Comparison of ENCODE assay signal across 27 mouse cellular contexts in genomic region chr1:128835510-128835909, GRCm38 (mm10).
"Had no signal": no experiment of that assay in that cellular context is flagged by ENCODE, and none has a peak within 500 bp of the region (broad histone marks: within the 10 kb centered on the region; RNA-seq: fewer than 3 reads in every experiment).

No protein-coding gene starts in this region.

- ATAC-seq: hindbrain, embryonic 16.5 days; inflammation-experienced regulatory T-cells, adult 6 months; intestine, embryonic 15.5 days; intestine, postnatal 0 days had no signal

- H3K4me2 ChIP-seq: heart, embryonic 13.5 days; heart, embryonic 15.5 days; hindbrain, embryonic 12.5 days; hindbrain, embryonic 14.5 days; intestine, embryonic 15.5 days; limb, embryonic 12.5 days; liver, embryonic 11.5 days; liver, embryonic 13.5 days; liver, embryonic 15.5 days had no signal

- H3K9me3 ChIP-seq: heart, embryonic 13.5 days; heart, embryonic 15.5 days; hindbrain, embryonic 10.5 days; hindbrain, embryonic 12.5 days; intestine, embryonic 15.5 days; limb, embryonic 10.5 days; limb, embryonic 12.5 days; liver, embryonic 13.5 days; liver, embryonic 15.5 days had no signal

- H3K36me3 ChIP-seq: heart, embryonic 13.5 days; heart, embryonic 15.5 days; hindbrain, embryonic 10.5 days; hindbrain, embryonic 12.5 days; intestine, embryonic 15.5 days; limb, embryonic 10.5 days; limb, embryonic 12.5 days; liver, embryonic 13.5 days; liver, embryonic 15.5 days had no signal

- H3K4me3 ChIP-seq: gastrocnemius, adult 2 months; heart, adult 2 months; heart, embryonic 13.5 days; heart, embryonic 15.5 days; hindbrain, embryonic 10.5 days; hindbrain, embryonic 12.5 days; intestine, embryonic 15.5 days; layer of hippocampus, adult 2 months; left cerebral cortex, adult 2 months; limb, embryonic 10.5 days; limb, embryonic 12.5 days; liver, embryonic 13.5 days; liver, embryonic 15.5 days had no signal

- DNase-seq: gastrocnemius, adult 2 months; gastrocnemius, postnatal 10 days; gastrocnemius, postnatal 25 days; heart, adult 2 months; heart, postnatal 14 days; heart, postnatal 4 days; kidney, adult 18-20 months; kidney, adult 8-10 months; kidney, postnatal 10 days; kidney, postnatal 25 days; liver; liver, embryonic 13.5 days had no signal

- H3K9ac ChIP-seq: heart, embryonic 13.5 days; heart, embryonic 15.5 days; hindbrain, embryonic 12.5 days; hindbrain, embryonic 14.5 days; intestine, embryonic 15.5 days; limb, embryonic 12.5 days; liver, embryonic 13.5 days; liver, embryonic 15.5 days had no signal

- H3K4me1 ChIP-seq: heart, embryonic 13.5 days; heart, embryonic 15.5 days; intestine, embryonic 15.5 days; limb, embryonic 12.5 days; liver, embryonic 13.5 days; liver, embryonic 15.5 days had no signal

- H3K27me3 ChIP-seq: heart, embryonic 15.5 days; hindbrain, embryonic 12.5 days; intestine, embryonic 15.5 days; liver, embryonic 13.5 days; liver, embryonic 15.5 days had no signal

- H3K27ac ChIP-seq: gastrocnemius, adult 2 months; heart, adult 2 months; heart, embryonic 13.5 days; heart, embryonic 15.5 days; hindbrain, embryonic 10.5 days; hindbrain, embryonic 12.5 days; hindbrain, embryonic 14.5 days; intestine, embryonic 15.5 days; layer of hippocampus, adult 2 months; left cerebral cortex, adult 2 months; limb, embryonic 10.5 days; limb, embryonic 12.5 days; liver, embryonic 13.5 days; liver, embryonic 15.5 days had no signal
